Mouse (Mus musculus) kidney, embryonic 15.5 days (tissue): ENCODE data around the gene Ss18l2. TPM values are rescaled to one million over a fixed set of nuclear protein-coding genes. Genes with fewer than 3 reads are reported as not detected.

Experiments
- ATAC-seq: fragments of 200-750 bp; cut with Nextera tagmentation; replicated peaks from 2 replicates; pipeline ENCODE4 v1.8.0; 2017; ENCODE audit warnings: moderate TSS enrichment; ENCODE audit not compliant: low FRiP score
- H3K27ac ChIP-seq: fragments of 300-500 bp; sonication (generic); 2 replicates; pipeline ENCODE4 v1.5.1; 2015; ENCODE audit warnings: mild to moderate bottlenecking, inconsistent platforms
- H3K27me3 ChIP-seq: fragments of 300-500 bp; sonication (generic); 2 replicates; pipeline ENCODE4 v1.6.1; 2015; ENCODE audit warnings: inconsistent platforms
- H3K36me3 ChIP-seq: fragments of 300-500 bp; sonication (generic); 2 replicates; pipeline ENCODE4 v1.6.1; 2015; ENCODE audit warnings: inconsistent platforms
- H3K4me1 ChIP-seq: fragments of 300-500 bp; sonication (generic); 2 replicates; pipeline ENCODE4 v1.6.1; 2015; ENCODE audit warnings: inconsistent platforms
- H3K4me2 ChIP-seq: fragments of 300-500 bp; sonication (generic); 2 replicates; pipeline ENCODE4 v1.6.1; 2015; ENCODE audit warnings: moderate library complexity, mild to moderate bottlenecking, inconsistent platforms
- H3K4me3 ChIP-seq: fragments of 300-500 bp; sonication (generic); replicated peaks from 2 replicates; pipeline ENCODE4 v1.5.1; 2015; ENCODE audit warnings: mild to moderate bottlenecking, inconsistent platforms
- H3K9ac ChIP-seq: fragments of 300-500 bp; sonication (generic); 2 replicates; pipeline ENCODE4 v1.6.1; 2015; ENCODE audit warnings: mild to moderate bottlenecking, inconsistent platforms
- H3K9me3 ChIP-seq: fragments of 300-500 bp; sonication (generic); replicated peaks from 2 replicates; pipeline ENCODE4 v1.6.1; 2016; ENCODE audit warnings: inconsistent platforms
- WGBS: fragments of 180-500 bp; shearing (Covaris S2); methylation state at CpG from one replicate; pipeline ENCODE4 v1.1.7; 2015; ENCODE audit warnings: mixed read lengths; 5-methylcytosine and 5-hydroxymethylcytosine counted together
- polyA plus RNA-seq: library from polyadenylated mRNA; unstranded; fragments of >200 nt; fragmentation: Nextera tagmentation; extraction: Ambion mirVana; gene quantifications from 2 replicates; pipeline ENCODE4 v1.2.1, GENCODE M21; 2015

The Ss18l2 gene
- polyA plus RNA-seq, 1 experiment from 2014 or later: 113 TPM

DNA sequence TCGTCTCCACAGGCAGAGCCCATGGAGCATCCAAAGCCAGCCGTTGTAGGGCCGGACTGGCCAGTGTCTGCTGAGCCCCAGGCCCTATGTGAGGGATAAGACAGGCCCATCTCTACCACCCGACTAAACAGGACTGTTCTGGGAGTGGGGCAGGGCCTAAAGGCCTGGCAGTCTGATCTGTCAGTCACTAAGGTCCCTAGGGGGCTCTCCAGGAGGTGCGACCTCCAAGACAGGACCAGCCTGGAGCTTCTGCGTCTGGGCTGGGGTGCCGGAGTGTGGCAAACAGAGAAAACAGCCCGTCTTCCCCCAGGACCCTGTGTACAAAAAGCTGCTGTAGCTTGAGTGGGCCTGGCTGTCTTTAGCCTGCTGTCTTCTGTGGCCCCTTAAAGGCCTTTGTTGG is 51.7 kb downstream of the Ss18l2 start:
- no peaks in the 10 kb centered on the region for H3K27me3 ChIP-seq
- no peak overlapping the region for H3K27ac ChIP-seq
- WGBS: 71% methylated on average over 8 of the region's 8 CpGs
- H3K4me3 ChIP-seq: no peak overlapping the region
- no peak overlapping the region for H3K4me2 ChIP-seq
- H3K36me3 ChIP-seq: peaks cover 52% of the 10 kb centered on the region
- ATAC-seq: no peak
- H3K4me1 ChIP-seq: peaks cover 38% of the 10 kb centered on the region
- H3K9ac ChIP-seq: no peak overlapping the region
- no peaks in the 10 kb centered on the region for H3K9me3 ChIP-seq

GRCm38 (mm10) chr9:121762248-121762647 is 52.1 kb downstream of the Ss18l2 start:
- no peak overlapping the region for H3K9ac ChIP-seq
- peaks cover 38% of the 10 kb centered on the region for H3K4me1 ChIP-seq
- H3K4me2 ChIP-seq: no peak overlapping the region
- H3K27me3 ChIP-seq: no peaks in the 10 kb centered on the region
- WGBS: 84% methylated on average over 10 of the region's 10 CpGs
- no peak overlapping the region for H3K27ac ChIP-seq
- no peak overlapping the region for H3K4me3 ChIP-seq
- no peak for ATAC-seq
- H3K36me3 ChIP-seq: peaks cover 53% of the 10 kb centered on the region
- H3K9me3 ChIP-seq: no peaks in the 10 kb centered on the region

DNA sequence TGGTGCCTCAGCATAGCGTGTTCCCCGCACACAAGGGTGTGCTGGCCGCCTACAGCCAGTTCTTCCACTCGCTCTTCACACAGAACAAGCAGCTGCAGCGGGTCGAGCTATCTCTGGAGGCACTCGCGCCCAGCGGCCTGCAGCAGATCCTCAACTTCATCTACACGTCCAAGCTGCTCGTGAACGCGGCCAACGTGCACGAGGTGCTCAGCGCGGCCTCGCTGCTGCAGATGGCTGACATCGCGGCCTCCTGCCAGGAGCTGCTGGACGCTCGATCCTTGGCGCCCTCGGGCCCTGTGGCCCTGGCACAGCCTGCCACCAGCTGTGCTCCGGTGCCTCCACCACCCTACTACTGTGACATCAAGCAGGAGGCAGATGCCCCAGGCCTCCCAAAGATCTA is 52.6 kb downstream of the Ss18l2 start:
- Histone ChIP-seq H3K4me1 (peaks cover 35% of the 10 kb centered on the region), H3K4me2 (no peak overlapping the region), H3K27ac (no peak overlapping the region), H3K4me3 (no peak overlapping the region), H3K27me3 (no peaks in the 10 kb centered on the region), H3K9me3 (no peaks in the 10 kb centered on the region), H3K9ac (no peak overlapping the region), H3K36me3 (peaks cover 54% of the 10 kb centered on the region)
- 88% methylated on average over 25 of the region's 25 CpGs for WGBS
- no peak for ATAC-seq

Other genes starting within 250 kb of the Ss18l2 start
- 3.6 and 4.0 TPM in 2 replicates for gene Cck, start 214.6 kb upstream of the Ss18l2 start, polyA plus RNA-seq
- gene Lyzl4, start 68.2 kb upstream of the Ss18l2 start, polyA plus RNA-seq: not detected in 2 replicates
- 0.18 and 0.39 TPM in 2 replicates for gene Vipr1, start 67.6 kb upstream of the Ss18l2 start, polyA plus RNA-seq
- 10.5 and 10.6 TPM in 2 replicates for gene Sec22c, start 4.8 kb upstream of the Ss18l2 start, polyA plus RNA-seq
- gene Nktr, start 8.8 kb downstream of the Ss18l2 start, polyA plus RNA-seq: 59.6 and 67.8 TPM in 2 replicates
- 12.8 and 15.3 TPM in 2 replicates for gene Zfp651, start 49.0 kb downstream of the Ss18l2 start, polyA plus RNA-seq
- 1.8 and 2.9 TPM in 2 replicates for gene Klhl40, start 67.3 kb downstream of the Ss18l2 start, polyA plus RNA-seq
- 0.69 and 0.80 TPM in 2 replicates for gene Hhatl, start 82.2 kb downstream of the Ss18l2 start, polyA plus RNA-seq
- gene Ccdc13, start 129.1 kb downstream of the Ss18l2 start, polyA plus RNA-seq: 0.47 and 0.53 TPM in 2 replicates
- 151 and 153 TPM in 2 replicates for gene Higd1a, start 148.0 kb downstream of the Ss18l2 start, polyA plus RNA-seq
- gene Ackr2, start 188.0 kb downstream of the Ss18l2 start, polyA plus RNA-seq: 0.40 and 0.57 TPM in 2 replicates
- gene Cyp8b1, start 206.0 kb downstream of the Ss18l2 start, polyA plus RNA-seq: 0.10 TPM in 1 of 2 replicates, not detected in the other
- 1.1 and 2.1 TPM in 2 replicates for gene Fam198a, start 240.7 kb downstream of the Ss18l2 start, polyA plus RNA-seq